Mouse (Mus musculus): ENCODE measurements around the gene Stap2.

The Stap2 gene

GRCm38 (mm10) chr17:56007444-56008355, 2.3 kb upstream of the Stap2 start:
- no peak for DNase-seq (ENCODE audit: inconsistent ontology term)

DNA sequence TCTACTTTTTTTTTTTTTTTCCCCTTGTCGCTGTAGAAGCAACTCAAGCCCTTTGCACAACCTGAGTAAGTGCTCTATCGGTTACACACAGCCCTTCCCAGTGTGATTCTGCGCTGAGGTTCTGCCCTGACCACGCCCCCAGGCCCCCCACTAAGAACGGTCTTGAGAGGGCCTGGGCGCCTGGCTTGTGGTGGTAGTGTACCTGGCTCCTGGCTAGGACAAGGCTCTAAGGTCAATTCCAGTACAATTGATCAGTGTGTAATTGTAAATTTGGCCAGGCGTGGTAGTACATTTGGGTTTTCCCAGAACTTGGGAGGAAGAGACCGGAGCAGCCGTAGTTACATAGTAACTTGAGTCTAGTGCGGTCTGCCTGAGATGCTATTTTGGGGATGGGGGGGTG, 1.6 kb upstream of the Stap2 start:
- no peak for DNase-seq (ENCODE audit: inconsistent ontology term)

- no peak for DNase-seq (ENCODE audit: inconsistent ontology term)
These were observed 2.4 kb downstream of the Stap2 start for GRCm38 (mm10) chr17:56003000-56003399.

DNA sequence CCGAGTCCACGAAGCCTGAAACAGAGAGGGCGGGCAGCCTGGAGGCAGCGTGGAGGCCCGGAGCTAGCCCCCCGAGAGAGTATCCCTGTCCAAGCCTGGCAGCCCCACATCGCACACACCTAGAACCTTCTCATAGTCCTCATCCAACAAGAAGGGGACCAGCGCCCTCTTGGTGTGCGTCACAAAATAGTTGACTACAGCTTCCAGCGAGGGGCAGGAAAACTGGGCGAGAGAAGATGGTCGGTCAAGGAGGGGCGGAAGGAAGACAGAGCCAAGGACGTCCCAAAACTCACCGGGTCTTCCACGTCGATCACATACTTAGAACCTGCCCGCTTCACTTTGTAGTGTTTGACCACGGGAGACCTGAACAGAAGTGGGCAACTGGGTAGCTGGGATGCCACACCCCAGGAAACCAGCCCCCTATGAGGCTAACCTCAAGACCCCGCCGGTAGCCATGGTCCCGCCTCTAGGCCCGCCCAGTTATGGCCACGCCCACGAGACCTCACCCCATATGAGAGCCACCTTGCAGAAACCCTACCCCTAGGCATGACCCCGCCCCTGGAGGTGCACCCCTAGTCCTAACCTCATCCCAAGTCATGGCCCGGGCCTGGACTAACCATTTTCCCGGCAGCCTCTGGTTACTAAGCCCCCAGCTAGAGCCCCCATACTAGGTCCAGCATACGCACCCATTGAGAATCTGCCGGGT, 5.4 kb downstream of the Stap2 start:
- no peak for DNase-seq (ENCODE audit: inconsistent ontology term)

DNA sequence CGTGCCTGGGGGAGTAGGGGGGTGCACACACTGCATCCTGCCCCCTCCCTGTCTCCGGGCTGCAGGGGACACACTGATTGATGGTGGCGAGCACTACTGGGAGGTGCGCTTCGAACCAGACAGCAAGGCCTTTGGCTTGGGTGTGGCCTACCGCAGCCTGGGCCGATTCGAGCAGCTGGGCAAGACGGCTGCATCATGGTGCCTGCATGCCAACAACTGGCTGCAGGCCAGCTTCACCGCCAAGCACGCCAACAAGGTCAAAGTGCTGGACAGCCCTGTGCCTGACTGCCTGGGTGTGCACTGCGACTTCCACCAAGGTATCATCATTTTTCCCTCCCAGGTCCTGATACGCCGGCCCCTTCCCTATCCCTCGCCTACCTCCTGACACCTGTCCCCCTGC, 9.4 kb downstream of the Stap2 start:
- DNase-seq (ENCODE audit: inconsistent ontology term) = no peak

DNA sequence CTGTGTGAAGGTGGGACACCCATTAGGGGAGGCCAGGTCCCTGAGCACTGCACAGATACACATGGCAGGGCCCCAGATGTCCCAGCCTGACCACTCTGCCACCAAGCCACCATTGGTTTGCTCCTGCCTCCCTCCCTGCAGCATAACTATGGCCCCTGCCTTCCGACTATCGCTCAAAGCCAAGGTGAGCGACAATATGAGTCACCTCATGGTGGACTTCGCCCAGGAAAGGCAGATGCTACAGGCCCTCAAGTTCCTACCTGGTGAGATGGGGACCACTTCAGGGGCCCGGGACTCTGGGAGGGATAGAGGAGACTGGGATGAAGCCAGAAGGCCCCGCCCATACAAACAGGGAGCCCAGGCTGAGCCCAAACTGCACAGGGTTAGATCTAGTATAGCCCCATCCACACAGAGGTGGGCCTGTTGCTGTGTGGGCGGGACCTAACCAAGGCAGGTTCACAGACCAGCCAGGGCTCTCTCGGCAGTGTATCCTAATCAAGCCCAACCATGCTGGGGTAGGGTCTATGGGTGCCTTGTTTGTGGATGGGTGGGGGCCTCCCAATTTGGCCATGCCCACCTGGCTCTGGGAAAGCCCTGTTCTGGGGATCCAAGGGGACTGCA, 15.0 kb downstream of the Stap2 start:
- no peak for DNase-seq (ENCODE audit: inconsistent ontology term)

GRCm38 (mm10) chr17:55986030-55986961, 19.1 kb downstream of the Stap2 start, which contains the start of gene Fsd1:
Gene Fsd1 (plus strand): TSS chr17:55986509.
- DNase-seq (ENCODE audit: inconsistent ontology term) = peak; percentile 69

DNA sequence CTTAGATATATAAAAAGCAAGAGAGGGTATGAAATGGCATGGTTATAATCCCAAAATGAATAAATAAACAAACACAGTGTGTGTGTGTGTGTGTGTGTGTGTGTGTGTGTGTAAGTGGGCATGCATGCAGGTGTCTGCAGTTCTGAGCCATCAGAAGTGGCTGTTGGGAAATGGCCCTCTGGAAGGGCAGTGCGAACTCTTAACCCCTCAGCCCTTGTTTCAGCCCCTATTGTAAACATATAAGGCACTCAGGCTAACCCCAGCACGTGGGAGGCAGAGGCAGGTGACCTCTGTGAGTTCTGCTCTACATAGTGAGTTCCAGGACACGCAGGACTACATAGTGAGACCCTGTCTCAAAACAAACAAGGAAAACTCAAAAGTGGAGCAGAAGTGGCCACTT, 28.1 kb downstream of the Stap2 start:
- no peak for DNase-seq (ENCODE audit: inconsistent ontology term)

- peak; percentile 62 for DNase-seq (ENCODE audit: inconsistent ontology term)
These were observed 29.0 kb downstream of the Stap2 start for GRCm38 (mm10) chr17:55976255-55976862.

GRCm38 (mm10) chr17:55971453-55971852, 33.9 kb downstream of the Stap2 start:
- DNase-seq (ENCODE audit: inconsistent ontology term) = no peak

DNA sequence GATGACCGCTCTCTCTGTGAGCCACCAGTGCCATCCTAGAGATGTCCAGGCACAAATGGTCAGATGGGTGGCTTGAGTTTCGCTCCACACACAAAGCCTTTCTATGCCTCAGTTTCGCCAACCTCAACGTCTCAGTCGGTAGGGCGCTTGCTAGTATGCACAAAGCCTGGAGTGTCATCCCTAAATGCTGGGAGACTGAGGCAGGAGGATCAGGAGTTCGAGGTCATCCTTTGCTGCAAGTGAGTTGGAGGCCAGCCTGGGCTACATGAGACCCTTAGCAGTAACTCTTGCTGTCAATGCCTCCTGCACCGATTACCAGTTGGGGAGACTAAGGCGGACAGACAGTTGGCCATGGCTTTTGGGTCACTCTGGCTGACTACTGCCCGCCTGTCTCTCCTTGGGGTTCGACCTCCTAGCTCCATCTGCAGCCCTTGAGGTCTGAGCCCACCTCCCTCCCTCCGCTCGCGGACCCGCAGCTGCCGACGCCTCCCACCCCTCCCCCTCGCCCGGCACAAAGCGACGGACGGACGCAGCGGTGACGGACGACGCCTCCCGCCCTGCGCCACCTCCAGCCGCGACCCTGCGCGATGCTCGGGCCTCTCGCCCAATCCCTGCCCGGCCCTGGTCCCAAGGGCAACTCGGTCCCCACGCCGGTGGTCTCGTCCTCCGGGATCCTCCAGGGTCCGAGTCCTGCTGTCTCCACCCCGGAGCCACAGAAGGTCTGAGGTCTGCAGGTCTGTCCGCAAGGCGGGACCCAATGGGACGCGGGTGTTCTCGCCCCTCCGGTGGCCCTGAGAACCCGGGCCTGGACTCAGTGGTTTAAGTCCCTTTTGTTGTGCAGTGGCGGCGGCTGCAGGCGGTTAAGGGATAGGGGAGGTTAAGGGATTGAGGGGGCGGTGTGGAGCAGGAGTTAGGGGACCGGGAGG, 35.2 kb downstream of the Stap2 start, which contains the start of gene Shd:
Gene Shd, plus strand, starts transcription at position 502 of the 926 bp plus-strand sequence.
- peak; percentile 43 for DNase-seq (ENCODE audit: inconsistent ontology term)

GRCm38 (mm10) chr17:55969560-55969959, 35.8 kb downstream of the Stap2 start:
- DNase-seq (ENCODE audit: inconsistent ontology term) = no peak

GRCm38 (mm10) chr17:55968210-55968609, 37.2 kb downstream of the Stap2 start:
- no peak for DNase-seq (ENCODE audit: inconsistent ontology term)

- DNase-seq (ENCODE audit: inconsistent ontology term) = no peak
These were observed 38.2 kb downstream of the Stap2 start for GRCm38 (mm10) chr17:55967186-55967585.

DNA sequence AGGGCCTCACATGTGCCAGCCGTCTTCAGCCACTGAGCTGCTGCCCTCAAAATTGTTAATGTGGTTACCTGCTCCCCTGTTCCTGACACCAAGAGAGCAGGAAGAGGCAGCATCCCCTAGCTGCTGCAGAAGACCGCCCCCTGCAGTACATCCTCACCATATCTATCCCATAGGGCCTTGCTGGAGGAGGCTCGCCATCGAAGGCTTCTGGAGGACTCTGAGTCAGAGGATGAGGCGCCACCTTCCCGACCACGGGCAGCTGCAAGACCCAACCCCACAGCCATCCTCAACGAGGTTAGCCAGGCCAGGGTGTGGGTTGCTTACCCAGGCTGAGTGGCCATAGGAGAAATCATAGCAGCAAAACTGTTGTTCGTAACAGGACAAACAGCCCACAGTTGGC, 40.4 kb downstream of the Stap2 start:
- DNase-seq (ENCODE audit: inconsistent ontology term) = no peak

GRCm38 (mm10) chr17:55964496-55964895, 40.9 kb downstream of the Stap2 start:
- DNase-seq (ENCODE audit: inconsistent ontology term) = no peak

DNA sequence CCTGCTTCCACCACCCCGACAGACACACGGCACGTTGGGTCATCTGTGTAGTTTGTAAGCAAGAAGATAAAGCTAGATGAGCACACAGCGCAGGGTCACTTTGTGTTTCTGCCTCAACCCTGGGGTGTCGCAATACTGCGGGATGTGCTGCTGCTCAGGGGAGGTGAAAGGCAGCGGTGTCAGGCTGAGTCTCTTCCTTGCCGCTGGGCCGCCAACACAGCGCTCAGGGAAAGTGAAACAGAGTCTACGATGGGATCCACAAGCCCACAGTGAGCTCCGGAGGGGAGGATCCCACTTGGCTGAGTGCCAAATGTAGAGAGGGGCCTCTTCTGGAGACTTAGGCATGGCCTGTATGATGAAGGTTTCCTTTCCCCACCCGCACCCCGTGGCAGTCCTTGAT, 42.2 kb downstream of the Stap2 start:
- no peak for DNase-seq (ENCODE audit: inconsistent ontology term)

DNA sequence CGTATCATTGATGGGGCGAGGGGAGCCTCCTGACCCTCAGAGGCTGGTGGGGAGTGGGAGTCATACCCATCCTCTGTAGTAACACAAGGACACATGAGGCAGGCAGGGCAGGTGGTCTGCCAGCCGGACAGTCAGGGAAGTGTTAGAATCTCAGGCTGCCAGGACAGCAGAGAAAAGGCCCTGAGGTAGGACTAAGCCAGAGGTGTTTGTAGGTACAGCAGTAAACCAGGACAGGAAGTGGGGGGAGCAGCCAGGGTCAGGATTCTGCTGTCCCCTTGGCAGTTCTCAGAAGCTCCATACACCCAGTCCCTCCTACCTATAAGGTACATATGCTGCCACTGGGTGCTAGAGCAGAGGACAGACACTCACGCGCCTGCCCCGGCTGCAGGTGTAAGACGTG, 43.8 kb downstream of the Stap2 start:
- DNase-seq (ENCODE audit: inconsistent ontology term) = no peak

- DNase-seq (ENCODE audit: inconsistent ontology term) = no peak
These were observed 44.6 kb downstream of the Stap2 start for GRCm38 (mm10) chr17:55960791-55961190.

All from Muller cell, postnatal 12 days (primary cell).